Mouse (Mus musculus) ES-E14 (cell line): ENCODE results near the gene Rxrb.
"Not testable (repeated sequence)": the region's sequence is repeated elsewhere in the genome, so short reads cannot be mapped to it uniquely, and the experiment has no call there.

ENCODE experiments used
- CHD2 ChIP-seq: IDR thresholded peaks from 2 replicates; pipeline ENCODE4 v1.6.1; 2014; ENCODE audit warnings: mild to moderate bottlenecking, low read depth, low read length, inconsistent platforms
- HCFC1 ChIP-seq: IDR thresholded peaks from 2 replicates; pipeline ENCODE4 v1.6.1; 2012; ENCODE audit warnings: low read length, inconsistent platforms, borderline replicate concordance; ENCODE audit not compliant: insufficient read depth
- ZC3H11A ChIP-seq: IDR thresholded peaks from 2 replicates; pipeline ENCODE4 v1.6.1; 2012; ENCODE audit warnings: low read depth, mild to moderate bottlenecking, inconsistent platforms, low read length, borderline replicate concordance
- ZNF384 ChIP-seq: IDR thresholded peaks from 2 replicates; pipeline ENCODE4 v1.6.1; 2012; ENCODE audit warnings: low read depth, low read length, inconsistent platforms

- not testable (repeated sequence) for TF ChIP-seq HCFC1, CHD2, ZC3H11A
- peak; percentile 88 for TF ChIP-seq ZNF384
Measured at GRCm38 (mm10) chr17:33998697-33999096, 32.9 kb upstream of the Rxrb start.
